Mouse (Mus musculus) CD8-positive naive resting alpha-beta T cell, adult 57 days (primary cell): Measurements from ENCODE around the gene Sbk3. TPM values are rescaled to one million over a fixed set of nuclear protein-coding genes. Genes with fewer than 3 reads are reported as not detected.

Experiments
- total RNA-seq: library from RNA; stranded (reverse); gene quantifications from one replicate; pipeline ENCODE4 v1.2.4, GENCODE M21; 2023

Sbk3 gene
- total RNA-seq, result not detected

DNA sequence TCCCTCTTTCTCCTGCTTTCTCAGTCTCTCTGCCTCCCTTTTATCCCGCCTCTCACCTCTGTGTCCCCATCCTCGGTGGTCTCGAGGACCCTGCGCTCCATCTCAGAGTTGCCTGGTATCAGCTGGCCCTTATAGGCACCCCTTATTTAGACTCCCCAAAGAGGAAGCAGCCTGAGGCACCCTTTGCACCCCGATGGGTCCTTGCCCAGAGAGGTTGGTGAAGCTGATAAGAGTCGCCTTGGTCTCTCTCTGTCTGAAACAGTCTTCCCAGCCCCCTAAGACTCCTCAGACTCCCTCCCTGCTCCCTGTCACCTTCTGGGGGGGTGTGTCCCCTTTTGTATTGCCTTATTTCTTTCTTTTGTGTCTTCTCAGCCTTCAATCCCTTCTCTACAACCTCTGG lies at the start of gene Sbk3:
Gene Sbk3, minus strand, starts transcription at position 101 of the 400 bp plus-strand sequence.

DNA sequence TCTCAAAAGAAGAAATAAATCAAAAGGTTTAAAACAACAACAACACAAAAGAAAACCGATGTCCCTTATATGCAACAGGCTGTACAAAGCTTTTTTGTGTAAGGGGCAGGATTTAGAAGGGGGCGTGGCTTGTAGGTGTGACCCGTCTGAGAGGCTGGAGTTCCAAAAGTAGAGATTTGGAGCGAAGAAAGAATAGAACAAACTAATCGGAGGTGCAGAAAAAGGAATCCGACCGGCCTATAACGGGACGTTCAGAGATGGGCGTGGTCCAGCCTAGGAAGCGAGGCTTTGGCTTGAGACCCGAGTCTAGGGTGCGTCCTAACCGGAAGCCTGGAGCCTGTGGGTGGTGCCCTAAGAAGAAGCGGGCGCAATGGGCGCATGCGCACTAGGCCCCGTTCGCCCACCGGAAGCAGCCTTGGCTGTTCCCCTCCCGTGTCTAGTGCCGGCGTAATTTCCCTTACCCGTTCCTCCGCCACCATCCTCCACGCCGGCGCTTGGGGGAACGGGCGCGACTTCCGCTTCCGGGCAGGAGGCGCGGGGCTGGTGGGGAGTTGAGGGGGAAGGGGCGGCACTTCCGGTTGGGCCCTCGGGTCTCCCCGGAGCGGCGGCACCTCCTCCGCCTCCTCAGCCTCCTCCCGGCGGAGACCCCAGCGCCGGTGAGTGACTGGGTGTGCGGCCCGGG lies 49.2 kb upstream of the Sbk3 start, which contains the start of the genes Zfp865 and Ccdc106:
Gene Zfp865, plus strand, starts transcription at position 377 of the 682 bp plus-strand sequence.
Gene Ccdc106, plus strand, starts transcription at position 554 of the 682 bp plus-strand sequence.

DNA sequence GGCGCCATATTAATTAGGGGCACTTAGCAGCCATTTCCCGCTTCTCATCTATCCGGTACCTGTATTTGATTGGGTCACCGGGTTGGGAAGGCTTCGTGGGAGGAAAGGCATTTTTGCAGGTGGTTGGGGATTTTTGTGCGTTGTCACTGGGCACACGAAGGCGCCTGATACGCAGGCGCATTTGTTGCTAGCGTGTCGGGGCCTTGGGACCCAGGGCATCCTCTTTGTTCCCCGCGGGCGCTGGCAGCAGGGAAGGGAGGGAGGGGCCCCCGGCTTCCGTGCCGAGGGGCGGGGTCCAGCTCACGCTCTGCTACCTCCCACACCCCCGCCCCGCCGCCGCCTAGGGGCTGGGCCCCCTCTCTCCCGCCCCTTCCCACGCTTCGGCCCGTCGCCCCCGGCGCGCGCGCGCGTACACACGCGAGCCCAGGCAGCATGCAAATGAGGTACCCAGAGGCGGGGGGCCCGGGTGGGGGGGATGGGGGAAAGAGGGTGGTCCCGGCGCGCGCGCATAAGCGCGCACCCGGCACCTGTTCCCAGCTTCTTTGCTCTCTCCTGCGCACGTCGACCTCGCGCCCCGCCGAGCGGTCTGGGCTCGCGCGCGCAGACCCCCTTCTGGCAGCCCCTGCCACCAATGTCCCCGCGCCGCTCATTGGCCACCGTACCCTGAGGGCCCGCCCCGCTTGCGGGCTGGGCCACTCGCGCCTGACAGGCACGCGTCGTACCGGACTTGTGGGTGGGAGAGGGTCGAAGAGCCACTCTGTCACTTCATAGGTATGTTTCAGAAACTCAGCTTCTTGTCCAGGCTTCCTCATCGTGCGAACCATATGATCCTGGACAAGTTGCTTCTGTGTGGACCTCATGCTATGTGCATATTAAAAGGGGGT lies 44.4 kb upstream of the Sbk3 start, which contains the start of gene Gm44973:
Gene Gm44973, plus strand, starts transcription at position 379 of the 884 bp plus-strand sequence.

DNA sequence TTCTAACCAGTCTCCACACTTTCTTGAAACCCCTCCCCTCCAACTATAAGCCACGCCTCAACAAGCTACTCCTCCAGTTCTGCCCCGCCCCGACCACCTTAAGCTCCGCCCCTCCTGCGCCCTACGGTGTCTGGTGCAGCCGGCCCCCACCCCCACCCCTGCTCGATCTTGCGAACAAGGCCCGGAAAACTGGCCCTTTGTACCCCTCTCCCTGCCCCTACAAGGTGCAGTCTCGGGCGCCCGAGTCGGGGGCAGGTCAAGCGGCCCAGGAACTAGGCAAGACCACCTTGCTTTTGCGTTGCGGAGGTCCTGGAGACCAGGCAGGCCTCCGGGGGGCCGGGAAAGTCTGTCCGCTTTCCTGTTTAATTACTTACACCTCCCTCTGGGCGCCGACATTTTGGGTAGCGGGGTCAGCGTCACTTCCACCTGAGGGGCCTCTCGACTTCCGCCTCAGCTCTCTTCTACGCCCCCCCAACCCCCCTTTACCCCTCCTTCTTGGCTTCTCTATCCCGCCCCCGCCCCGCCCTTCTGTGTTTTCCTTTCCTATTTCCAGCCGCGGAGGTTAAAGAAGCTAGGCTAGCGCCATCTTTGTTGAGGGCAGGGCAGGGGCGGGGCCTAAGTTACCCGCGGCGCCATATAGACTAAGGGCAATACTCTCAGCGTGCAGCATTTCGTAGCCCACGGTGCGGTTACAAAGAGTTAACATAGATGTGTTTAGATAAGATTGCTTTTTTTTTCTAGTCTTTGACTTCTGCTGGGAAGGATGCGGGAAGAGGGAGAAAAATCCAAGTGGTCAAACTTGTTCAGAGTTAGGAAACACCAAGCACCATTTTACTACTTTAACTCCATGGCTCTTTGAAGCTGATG lies 43.5 kb upstream of the Sbk3 start, which contains the start of the genes Zfp524 and Fiz1:
Gene Zfp524, plus strand, starts transcription at position 165 of the 867 bp plus-strand sequence.
Gene Fiz1, minus strand, starts transcription at position 447 of the 867 bp plus-strand sequence.

DNA sequence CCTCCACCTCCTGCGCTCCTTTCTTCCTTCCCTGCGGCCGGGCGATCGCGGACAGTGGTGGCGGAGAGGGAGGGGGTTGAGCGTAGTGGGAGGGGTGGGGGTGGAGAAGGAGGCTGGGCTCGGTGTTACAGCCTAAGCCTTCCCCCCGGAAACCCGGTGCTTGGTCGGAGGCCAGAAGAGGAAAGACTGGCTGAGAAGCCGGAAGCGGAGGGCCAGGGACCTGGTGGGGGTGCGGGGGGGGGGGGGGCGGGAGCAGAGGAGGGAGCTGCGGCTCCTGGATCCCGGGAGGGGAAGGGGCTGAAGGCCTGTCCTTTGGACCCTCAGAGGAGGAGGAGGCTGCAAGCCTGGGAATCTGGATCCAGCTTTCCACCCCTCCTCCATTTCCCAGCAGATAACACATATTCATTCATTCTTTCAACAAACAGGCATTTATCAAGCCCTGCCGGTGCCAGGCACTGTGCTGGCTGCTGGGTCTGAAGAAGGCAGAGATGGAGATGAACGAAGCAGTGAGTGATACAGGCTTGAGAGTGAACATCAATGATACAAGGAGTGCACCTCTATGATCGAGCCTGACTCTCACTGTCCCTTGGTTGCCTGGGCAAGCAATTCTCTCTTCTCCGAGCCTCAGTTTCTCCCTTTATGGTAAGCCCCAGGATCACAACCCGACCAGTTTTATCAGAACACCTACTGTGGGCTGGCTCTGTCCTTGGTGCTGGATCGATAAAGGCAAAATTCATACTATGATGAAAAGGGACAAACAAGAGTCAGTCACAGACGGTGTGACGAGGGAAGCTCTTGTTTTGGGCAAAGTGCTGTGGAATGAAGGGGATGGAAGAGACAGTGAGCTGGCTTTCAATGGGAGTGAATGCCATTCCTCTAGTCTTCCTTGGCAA lies 25.3 kb upstream of the Sbk3 start, which contains the start of gene Zfp579:
Gene Zfp579, minus strand, starts transcription at position 156 of the 893 bp plus-strand sequence.

DNA sequence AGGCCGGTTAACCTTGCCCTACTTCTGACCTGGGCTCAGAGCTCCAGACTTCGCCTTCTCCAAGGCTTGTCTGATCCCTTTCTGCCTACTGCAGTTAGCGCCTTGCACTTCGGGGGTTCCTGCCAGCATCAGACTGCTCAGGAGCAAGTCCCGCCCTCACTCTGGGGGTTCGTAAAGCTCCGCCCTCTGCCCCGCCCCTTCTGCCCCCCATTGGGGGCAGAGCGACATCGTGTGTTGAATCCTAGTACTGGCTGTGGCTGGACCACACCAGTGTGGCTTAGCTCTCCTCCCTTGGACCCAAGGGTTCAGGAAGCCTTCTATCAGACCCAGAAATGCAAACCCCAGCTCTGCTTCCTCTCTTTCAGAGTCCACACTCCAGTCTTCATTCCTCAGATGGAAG lies 6.7 kb downstream of the Sbk3 start, which contains the start of gene Sbk2:
Gene Sbk2, minus strand, starts transcription at position 135 of the 400 bp plus-strand sequence.

DNA sequence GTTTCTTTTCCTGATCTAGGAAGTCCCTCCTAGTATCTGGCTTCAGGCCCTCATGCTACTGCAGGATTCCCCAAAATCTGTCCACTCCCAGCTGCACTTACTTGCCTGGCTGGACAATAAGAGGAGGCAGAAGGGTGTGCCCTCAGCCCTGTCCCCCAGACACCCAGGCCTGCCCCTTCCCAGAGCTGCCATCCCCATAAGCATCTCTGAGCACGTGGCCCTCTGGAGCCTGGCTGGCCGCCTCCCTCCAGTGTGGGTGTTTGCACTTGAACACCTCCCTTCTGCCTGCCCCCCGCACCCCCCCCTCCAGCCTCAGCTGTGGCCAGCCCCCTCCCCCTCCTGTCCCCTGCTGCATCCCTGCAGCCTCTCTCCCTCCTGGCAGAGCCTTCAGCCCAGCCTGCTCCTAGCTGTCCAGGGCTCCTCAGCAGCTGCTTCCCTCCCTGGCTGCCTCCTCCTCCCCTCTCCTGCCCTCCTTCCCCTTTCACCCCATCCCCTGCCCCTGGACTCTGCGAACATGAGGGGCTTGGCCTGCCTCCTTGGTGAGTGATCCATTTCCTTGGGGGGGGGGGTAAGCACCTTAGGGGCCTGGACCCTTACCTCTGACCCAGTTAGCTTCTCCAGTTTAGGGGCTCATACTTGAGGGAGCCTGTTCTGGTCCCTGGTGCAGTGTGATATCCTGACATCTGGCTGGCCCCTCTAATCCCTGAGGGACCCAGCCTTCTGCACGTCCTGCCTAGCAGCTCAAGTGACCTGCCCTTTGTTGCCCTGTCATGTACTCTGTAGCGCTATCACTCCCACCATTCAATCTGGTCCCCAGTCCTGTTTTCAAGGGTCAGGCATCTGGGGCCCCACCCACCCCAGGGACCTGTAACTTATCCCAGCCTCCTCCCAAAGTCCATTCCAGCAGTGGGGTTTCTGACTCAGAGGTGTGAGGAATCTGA lies 45.3 kb downstream of the Sbk3 start, which contains the start of gene Ssc5d:
Gene Ssc5d, plus strand, starts transcription at position 345 of the 941 bp plus-strand sequence.

DNA sequence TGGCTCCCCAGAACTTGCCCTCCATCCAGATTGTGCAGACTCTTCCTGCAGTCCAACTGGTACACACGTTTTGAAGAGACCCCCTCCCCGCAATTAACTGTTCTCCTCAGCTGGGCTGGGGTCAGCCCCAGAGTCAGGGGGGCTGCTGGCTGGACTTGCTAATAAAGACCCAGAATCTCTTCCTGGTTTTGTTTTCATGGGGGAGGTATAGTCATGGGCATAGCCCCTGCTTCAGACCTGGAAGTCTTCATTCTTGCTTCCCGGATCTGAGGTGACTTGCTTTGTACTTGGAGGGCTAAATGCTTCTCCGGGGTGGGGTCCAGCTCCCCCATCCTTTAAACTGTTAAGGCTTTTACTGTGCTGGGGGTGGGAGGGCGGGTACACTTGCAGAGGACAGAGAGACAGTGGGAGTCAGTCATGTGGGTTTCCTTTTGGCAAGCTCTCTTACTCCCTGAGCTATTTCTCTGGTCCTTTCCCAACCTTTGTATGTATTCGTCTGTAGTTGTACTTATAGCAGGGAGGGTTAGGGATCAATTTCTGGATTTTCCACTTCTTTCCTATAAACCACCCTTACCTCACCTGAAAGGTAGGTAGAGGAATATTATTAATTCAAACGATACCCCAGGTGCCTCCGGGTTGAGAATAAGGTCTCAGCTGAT lies 49.0 kb downstream of the Sbk3 start, which contains the start of gene Nat14:
Gene Nat14, plus strand, starts transcription at position 205 of the 659 bp plus-strand sequence.

Other genes starting within 250 kb of the Sbk3 start
- gene Tmem150b, start 245.9 kb downstream of the Sbk3 start, total RNA-seq, result 0.40 TPM
- gene Kmt5c, start 231.1 kb downstream of the Sbk3 start, total RNA-seq, result 62.8 TPM
- 4.5 TPM for gene Cox6b2, start 218.1 kb downstream of the Sbk3 start, total RNA-seq
- not detected for gene Fam71e2, start 199.9 kb downstream of the Sbk3 start, total RNA-seq
- gene Il11, start 188.3 kb downstream of the Sbk3 start, total RNA-seq, result not detected
- not detected for gene Tmem190, start 188.2 kb downstream of the Sbk3 start, total RNA-seq
- 1.4 TPM for gene Tmem238, start 181.5 kb downstream of the Sbk3 start, total RNA-seq
- 2,425 TPM for gene Rpl28, start 178.3 kb downstream of the Sbk3 start, total RNA-seq
- gene Ube2s, start 158.6 kb downstream of the Sbk3 start, total RNA-seq, result 155 TPM
- 0.12 TPM for gene Shisa7, start 126.5 kb downstream of the Sbk3 start, total RNA-seq
- 3.4 TPM for gene Isoc2b, start 100.9 kb downstream of the Sbk3 start, total RNA-seq
- gene Isoc2a, start 94.0 kb downstream of the Sbk3 start, total RNA-seq, result 10.2 TPM
- gene Gm36210, start 64.7 kb downstream of the Sbk3 start, total RNA-seq, result not detected
- gene Zfp628, start 56.0 kb downstream of the Sbk3 start, total RNA-seq, result 36.5 TPM
- 16.7 TPM for gene Nat14, start 49.1 kb downstream of the Sbk3 start, total RNA-seq
- gene Ssc5d, start 45.4 kb downstream of the Sbk3 start, total RNA-seq, result 0.64 TPM
- gene Sbk2, start 6.8 kb downstream of the Sbk3 start, total RNA-seq, result not detected
- gene Zfp579, start 25.0 kb upstream of the Sbk3 start, total RNA-seq, result 29.8 TPM
- 9.5 TPM for gene Zfp524, start 43.2 kb upstream of the Sbk3 start, total RNA-seq
- 51.1 TPM for gene Fiz1, start 43.5 kb upstream of the Sbk3 start, total RNA-seq
- not detected for gene Gm44973, start 44.3 kb upstream of the Sbk3 start, total RNA-seq
- gene Zfp865, start 49.2 kb upstream of the Sbk3 start, total RNA-seq, result 53.7 TPM
- not detected for gene Ccdc106, start 49.4 kb upstream of the Sbk3 start, total RNA-seq
- not detected for gene 4632433K11Rik, start 63.0 kb upstream of the Sbk3 start, total RNA-seq
- 8.6 TPM for gene Zfp784, start 67.3 kb upstream of the Sbk3 start, total RNA-seq
- gene Zfp580, start 80.4 kb upstream of the Sbk3 start, total RNA-seq, result 7.7 TPM
- 400 TPM for gene U2af2, start 91.0 kb upstream of the Sbk3 start, total RNA-seq
- gene Epn1, start 109.1 kb upstream of the Sbk3 start, total RNA-seq, result 106 TPM
- gene Rfpl4, start 145.8 kb upstream of the Sbk3 start, total RNA-seq, result not detected
- gene Rasl2-9, start 154.8 kb upstream of the Sbk3 start, total RNA-seq, result not detected
- gene Vmn1r55, start 178.5 kb upstream of the Sbk3 start, total RNA-seq, result 0.03 TPM
- gene Vmn1r56, start 225.6 kb upstream of the Sbk3 start, total RNA-seq, result not detected
- not detected for gene Vmn1r57, start 247.3 kb upstream of the Sbk3 start, total RNA-seq